Mouse (Mus musculus): Measurements from ENCODE around the gene Hp1bp3. TPM values are rescaled to one million over a fixed set of nuclear protein-coding genes. Genes with fewer than 3 reads are reported as not detected.

The Hp1bp3 gene
- 61.9 and 67.7 TPM in 2 replicates for total RNA-seq (2012; rRNA removed)
- total RNA-seq (2014; rRNA removed), result 66.9 and 73.7 TPM in 2 replicates
- 78.2 and 84.2 TPM in 2 replicates for polyA plus RNA-seq (2012; ENCODE audit: insufficient read length, low read depth)

DNA sequence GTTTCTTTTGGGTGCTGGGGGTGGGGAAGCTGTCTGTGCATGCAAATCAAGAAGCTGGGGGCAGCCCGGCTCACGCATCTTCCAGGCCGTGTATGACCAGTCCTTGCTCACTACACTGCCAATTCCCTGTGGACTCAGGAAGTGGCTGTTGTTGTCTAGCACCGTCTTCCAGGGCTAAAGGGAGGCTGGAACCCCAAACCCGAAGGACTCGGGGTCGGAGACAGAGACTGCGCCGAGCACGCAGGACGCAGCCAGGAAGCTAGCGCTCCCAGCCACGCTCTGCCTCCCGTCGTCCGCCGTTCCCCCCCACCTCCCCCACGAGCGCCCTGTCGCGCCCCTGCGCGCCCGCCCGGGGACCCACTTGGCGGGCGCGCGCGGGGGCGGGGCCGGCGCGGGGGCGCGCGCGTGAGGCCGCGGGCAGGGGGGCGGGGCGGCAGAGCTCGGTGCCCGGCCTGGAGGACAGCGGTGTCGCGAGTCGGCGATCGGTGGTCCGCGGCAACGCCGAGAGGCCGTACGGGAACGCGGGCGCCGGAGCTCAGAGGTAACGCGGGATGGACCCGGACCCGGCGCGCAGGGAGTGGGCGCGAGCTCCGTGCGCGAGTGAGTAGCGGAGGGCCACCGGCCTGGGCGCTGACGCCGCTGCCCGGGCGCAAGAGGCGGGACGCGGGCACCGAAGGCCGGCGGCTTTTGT is at the start of gene Hp1bp3:
TSS of gene Hp1bp3 (plus strand) at position 97 of the 691 bp plus-strand sequence.
- DNase-seq (ENCODE audit: extremely low read depth), result peak; percentile 76
- Histone ChIP-seq H3K9me3 (replicated peaks; ENCODE audit: low read length) (no peaks in the 10 kb centered on the region), H3K36me3 (replicated peaks in 1 of 2; ENCODE audit: control insufficient read depth in 1 of 2, insufficient read depth in 1 of 2, low read length in 1 of 2) (peaks cover 0 to 16% of the 10 kb centered on the region in 2 experiments), H3K79me2 (replicated peaks; ENCODE audit: control insufficient read depth, extremely low read depth, insufficient read depth, poor library complexity, severe bottlenecking) (peaks cover 40% of the 10 kb centered on the region), H3K4me3 (replicated peaks in 1 of 3; ENCODE audit: low read depth in 2 of 3, low read length in 2 of 3, poor library complexity in 1 of 3) (peak within 1 kb of the TSS; percentile 97 to 99 (median 98)), H3K4me1 (ENCODE audit: control insufficient read depth in 1 of 2, insufficient read depth in 2 of 2) (peaks cover 7 to 34% of the 10 kb centered on the region in 2 experiments), H3K4me2 (ENCODE audit: insufficient read depth, low read depth, poor library complexity, severe bottlenecking) (peak within 1 kb of the TSS; percentile 49), H3K27ac (ENCODE audit: insufficient read depth, low read depth) (peak within 1 kb of the TSS; percentile 91), H3K27me3 (replicated peaks) (no peaks in the 10 kb centered on the region), H3K9ac (ENCODE audit: insufficient read depth, low read depth) (peak within 1 kb of the TSS; percentile 91)
- in situ Hi-C loops (cut with MboI; ENCODE audit: low pct_ligation_motif_present, low pct_unique_long_range_greater_than_20kb, low sequenced_read_pairs), result no loop called here
- no peak for TF ChIP-seq CTCF (conservative IDR thresholded peaks at IDR 0.05 in 1 of 2, IDR thresholded peaks at IDR 0.05 in 1 of 2; ENCODE audit: low read depth in 2 of 2, low read length in 2 of 2)
- no peak for TF ChIP-seq CHD1 (IDR thresholded peaks at IDR 0.05; ENCODE audit: low read depth, low read length)
- no peak for TF ChIP-seq SMC3 (IDR thresholded peaks at IDR 0.05; ENCODE audit: low read depth, low read length)
- TF ChIP-seq NELFE (IDR thresholded peaks at IDR 0.05; ENCODE audit: low read depth, low read length), result peak; percentile 73
- peak; percentile 80 for TF ChIP-seq SIN3A (IDR thresholded peaks at IDR 0.05; ENCODE audit: low read length)
- TF ChIP-seq IRF4 (IDR thresholded peaks at IDR 0.05; ENCODE audit: low read depth, low read length), result no peak
- TF ChIP-seq ELF1 (IDR thresholded peaks at IDR 0.05; ENCODE audit: low read depth, low read length), result 0 out of 2 replicates have a peak, but pooled peaks have one; percentile 40
- TF ChIP-seq NRF1 (IDR thresholded peaks at IDR 0.05; ENCODE audit: low read depth, low read length), result peak; percentile 59
- TF ChIP-seq HCFC1 (IDR thresholded peaks at IDR 0.05; ENCODE audit: low read depth, low read length), result peak; percentile 48; the same call in 1 of the 2 replicates
- no peak for TF ChIP-seq MAZ (IDR thresholded peaks at IDR 0.05; ENCODE audit: low read depth, low read length)
- peak; percentile 35 for TF ChIP-seq BHLHE40 (IDR thresholded peaks at IDR 0.05; ENCODE audit: low read depth, low read length)
- no peak; the same call in 1 of the 2 replicates for TF ChIP-seq MAX (IDR thresholded peaks at IDR 0.05; ENCODE audit: low read length)
- no peak for TF ChIP-seq ZKSCAN1 (IDR thresholded peaks at IDR 0.05; ENCODE audit: borderline replicate concordance, low read depth, low read length)
- peak; percentile 52; the same call in 1 of the 2 replicates for TF ChIP-seq TCF12 (IDR thresholded peaks at IDR 0.05; ENCODE audit: low read depth, low read length)
- TF ChIP-seq POLR2A (IDR thresholded peaks at IDR 0.05; ENCODE audit: low read depth, low read length), result peak; percentile 69
- 0 out of 2 replicates have a peak, but pooled peaks have one; percentile 11 for TF ChIP-seq ZMIZ1 (IDR thresholded peaks at IDR 0.05; ENCODE audit: low read depth, low read length)
- TF ChIP-seq PAX5 (IDR thresholded peaks at IDR 0.05; ENCODE audit: low read length), result no peak
- dilution Hi-C loops (cut with MboI; ENCODE audit: extremely low pct_ligation_motif_present, extremely low pct_unique_long_range_greater_than_20kb, low sequenced_read_pairs), result no loop called here

DNA sequence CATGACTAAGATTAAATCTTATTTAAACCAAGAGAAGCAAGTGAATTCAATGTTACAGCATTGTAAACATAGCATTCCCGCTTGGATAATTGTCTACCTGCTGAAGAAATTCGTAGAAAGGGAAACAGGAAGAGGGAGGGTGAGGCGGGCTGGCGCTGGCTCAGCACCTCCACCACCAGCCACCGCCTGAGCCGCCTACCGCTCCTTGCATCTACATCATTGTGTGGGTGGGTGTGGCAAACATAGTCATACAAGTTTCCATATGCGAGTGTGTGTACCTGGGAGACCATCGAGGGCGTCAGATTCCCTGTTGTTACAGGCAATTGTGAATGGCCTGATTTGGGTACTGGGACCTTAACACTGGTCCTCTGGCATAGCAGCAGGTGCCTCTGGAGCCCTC is 49.6 kb upstream of the Hp1bp3 start:
- Histone ChIP-seq H3K27ac (ENCODE audit: insufficient read depth, low read depth) (no peak overlapping the region), H3K9me3 (replicated peaks; ENCODE audit: low read length) (no peaks in the 10 kb centered on the region), H3K4me1 (ENCODE audit: control insufficient read depth in 1 of 2, insufficient read depth in 2 of 2) (peaks cover 6 to 67% of the 10 kb centered on the region in 2 experiments), H3K4me2 (ENCODE audit: insufficient read depth, low read depth, poor library complexity, severe bottlenecking) (no peak overlapping the region), H3K9ac (ENCODE audit: insufficient read depth, low read depth) (no peak overlapping the region), H3K79me2 (replicated peaks; ENCODE audit: control insufficient read depth, extremely low read depth, insufficient read depth, poor library complexity, severe bottlenecking) (no peaks in the 10 kb centered on the region), H3K36me3 (replicated peaks in 1 of 2; ENCODE audit: control insufficient read depth in 1 of 2, insufficient read depth in 1 of 2, low read length in 1 of 2) (peaks cover 47 to 79% of the 10 kb centered on the region in 2 experiments), H3K27me3 (replicated peaks) (no peaks in the 10 kb centered on the region), H3K4me3 (replicated peaks in 1 of 3; ENCODE audit: low read depth in 2 of 3, low read length in 2 of 3, poor library complexity in 1 of 3) (no peak overlapping the region)
- dilution Hi-C loops (cut with MboI; ENCODE audit: extremely low pct_ligation_motif_present, extremely low pct_unique_long_range_greater_than_20kb, low sequenced_read_pairs), result no loop called here
- in situ Hi-C loops (cut with MboI; ENCODE audit: low pct_ligation_motif_present, low pct_unique_long_range_greater_than_20kb, low sequenced_read_pairs), result no loop called here
- TF ChIP-seq UBTF (IDR thresholded peaks at IDR 0.05; ENCODE audit: low read depth, low read length) (no peak), CHD2 (IDR thresholded peaks at IDR 0.05; ENCODE audit: low read length) (no peak), SMC3 (IDR thresholded peaks at IDR 0.05; ENCODE audit: low read depth, low read length) (no peak), ZNF384 (IDR thresholded peaks at IDR 0.05; ENCODE audit: low read depth, low read length) (no peak), MEF2A (IDR thresholded peaks at IDR 0.05; ENCODE audit: borderline replicate concordance, low read depth, low read length) (no peak), RAD21 (IDR thresholded peaks at IDR 0.05; ENCODE audit: low read depth, low read length) (no peak), MAFK (IDR thresholded peaks at IDR 0.05; ENCODE audit: insufficient replicate concordance, low read length) (no peak), NRF1 (IDR thresholded peaks at IDR 0.05; ENCODE audit: low read depth, low read length) (no peak), SIN3A (IDR thresholded peaks at IDR 0.05; ENCODE audit: low read length) (no peak), MAZ (IDR thresholded peaks at IDR 0.05; ENCODE audit: low read depth, low read length) (no peak), ELF1 (IDR thresholded peaks at IDR 0.05; ENCODE audit: low read depth, low read length) (no peak), EP300 (IDR thresholded peaks at IDR 0.05; ENCODE audit: low read length) (no peak), USF1 (IDR thresholded peaks at IDR 0.05; ENCODE audit: low read depth, low read length) (no peak), POLR2AphosphoS2 (IDR thresholded peaks at IDR 0.05; ENCODE audit: low read depth, low read length) (no peak), CHD1 (IDR thresholded peaks at IDR 0.05; ENCODE audit: low read depth, low read length) (no peak)
- DNase-seq (ENCODE audit: extremely low read depth), result no peak
